Mouse (Mus musculus) right cerebral cortex, adult 2 months (tissue): Measurements from ENCODE around the gene Galk1.
A peak's percentile ranks its signal among the peaks of the same experiment; 100 is the strongest.

Source experiments
- DNase-seq, 2 experiments: peaks; one replicate each; pipeline ENCODE4 v3.0.0; 2021 to 2022; ENCODE audit warnings: low spot score in 2 of 2

The Galk1 gene

DNA sequence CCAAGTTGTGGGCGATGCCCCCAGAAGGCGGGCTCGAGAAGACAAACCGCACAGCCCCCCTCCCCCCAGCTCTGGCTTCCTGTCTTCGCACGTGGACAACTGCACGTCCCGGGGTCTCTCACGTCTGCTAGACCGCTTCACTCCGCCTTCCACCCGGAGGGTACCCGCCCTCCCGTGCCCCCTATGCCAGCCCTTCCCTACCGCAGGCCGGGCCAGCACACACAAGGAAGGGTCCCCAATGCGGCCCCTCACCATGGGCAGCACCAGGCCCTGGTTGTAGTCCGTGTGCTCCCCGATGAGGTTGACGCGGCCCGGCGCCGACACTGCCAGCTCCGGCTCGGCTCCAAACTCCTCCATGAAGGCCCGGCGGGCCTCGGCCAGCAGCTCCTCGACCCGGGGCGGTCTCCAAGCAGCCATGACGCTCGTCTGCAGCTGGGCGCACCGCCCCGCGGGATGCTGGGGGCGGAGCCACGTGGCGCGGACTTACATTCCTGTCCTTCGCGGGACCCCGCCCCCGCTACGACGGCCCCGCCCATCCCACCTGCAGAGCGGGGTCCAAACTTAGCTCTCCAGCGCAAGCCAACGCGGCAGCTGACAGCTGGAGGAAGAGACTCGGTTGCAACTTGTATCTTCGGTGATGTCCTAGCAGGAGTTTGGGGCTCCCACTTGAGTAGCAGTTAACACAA lies at the start of gene Galk1:
Gene Galk1, minus strand, starts transcription at position 458 of the 686 bp plus-strand sequence.
- peak; percentile 77 to 85 for DNase-seq

DNA sequence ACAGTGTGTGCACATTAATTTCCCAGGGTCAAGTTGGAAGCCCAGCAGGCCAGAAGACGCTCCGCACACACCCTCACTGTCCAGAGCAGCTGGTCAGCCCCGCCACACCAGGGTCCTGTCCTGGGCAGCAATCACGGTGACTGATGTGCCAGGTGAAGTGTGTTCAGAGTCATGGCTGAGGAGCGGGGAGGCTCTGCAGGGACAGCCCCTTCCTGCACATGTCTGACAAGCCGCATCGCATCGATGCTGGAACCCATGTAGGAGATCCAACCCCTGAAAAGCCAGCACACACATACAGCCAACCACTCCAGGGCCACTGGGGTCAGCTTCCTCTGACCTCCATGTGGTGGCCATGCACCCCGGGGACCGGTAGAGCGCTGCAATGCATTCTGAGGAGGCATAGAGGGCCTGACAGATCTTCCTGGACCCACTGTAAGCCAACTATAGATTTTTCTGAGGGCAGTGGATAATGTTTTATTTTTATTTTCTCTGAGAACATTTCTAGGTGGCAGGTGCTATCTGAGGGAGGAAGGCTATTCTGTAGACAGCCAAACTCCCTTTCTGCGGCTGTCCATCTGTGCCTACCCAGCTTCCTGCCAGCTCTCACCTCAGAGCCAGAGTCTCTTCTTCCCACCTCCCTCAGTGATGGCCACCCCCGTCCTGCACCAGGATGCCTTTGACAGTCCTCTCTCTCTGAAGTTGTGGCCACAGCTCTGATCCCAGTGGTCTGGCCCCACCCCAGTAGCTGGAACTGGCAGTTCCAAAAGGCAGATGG lies 49.3 kb upstream of the Galk1 start:
- peak; percentile 58 to 65 for DNase-seq

DNA sequence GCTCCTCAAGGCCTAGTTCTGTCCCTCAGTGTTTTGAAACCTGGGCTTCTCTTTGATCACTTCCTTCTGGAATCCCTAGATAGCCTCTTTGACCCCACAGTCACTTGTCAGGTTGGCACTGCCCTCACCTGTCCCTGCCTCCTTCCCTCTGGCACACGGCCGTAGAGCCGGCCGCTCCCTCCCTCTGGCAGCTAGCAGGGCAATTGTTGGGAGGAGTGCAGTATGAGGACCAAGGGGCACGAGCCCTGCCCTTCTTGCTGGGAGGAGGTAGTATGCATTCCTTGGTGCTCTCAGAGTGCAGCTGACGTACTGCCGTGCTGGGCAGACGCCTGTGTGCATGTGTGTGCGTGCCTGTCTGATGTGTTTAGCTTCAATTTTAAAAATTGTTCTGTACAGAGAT lies 48.1 kb upstream of the Galk1 start:
- no peak for DNase-seq

DNA sequence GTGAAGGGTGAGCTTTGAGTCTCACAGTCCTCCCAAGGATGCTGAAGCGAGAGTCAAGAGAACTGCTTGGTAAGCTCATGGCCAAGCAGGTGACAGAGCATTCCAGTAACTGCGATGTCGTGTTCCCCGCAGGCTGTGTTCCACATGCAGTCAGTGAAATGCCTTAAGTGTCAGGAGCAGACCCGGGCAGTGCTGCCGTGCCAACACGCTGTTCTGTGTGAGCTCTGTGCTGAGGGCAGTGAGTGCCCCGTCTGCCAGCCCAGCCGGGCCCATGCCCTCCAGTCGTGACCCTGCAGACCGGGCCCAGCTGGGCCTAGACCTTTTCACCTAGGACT lies 47.1 kb upstream of the Galk1 start:
- DNase-seq = no peak

DNA sequence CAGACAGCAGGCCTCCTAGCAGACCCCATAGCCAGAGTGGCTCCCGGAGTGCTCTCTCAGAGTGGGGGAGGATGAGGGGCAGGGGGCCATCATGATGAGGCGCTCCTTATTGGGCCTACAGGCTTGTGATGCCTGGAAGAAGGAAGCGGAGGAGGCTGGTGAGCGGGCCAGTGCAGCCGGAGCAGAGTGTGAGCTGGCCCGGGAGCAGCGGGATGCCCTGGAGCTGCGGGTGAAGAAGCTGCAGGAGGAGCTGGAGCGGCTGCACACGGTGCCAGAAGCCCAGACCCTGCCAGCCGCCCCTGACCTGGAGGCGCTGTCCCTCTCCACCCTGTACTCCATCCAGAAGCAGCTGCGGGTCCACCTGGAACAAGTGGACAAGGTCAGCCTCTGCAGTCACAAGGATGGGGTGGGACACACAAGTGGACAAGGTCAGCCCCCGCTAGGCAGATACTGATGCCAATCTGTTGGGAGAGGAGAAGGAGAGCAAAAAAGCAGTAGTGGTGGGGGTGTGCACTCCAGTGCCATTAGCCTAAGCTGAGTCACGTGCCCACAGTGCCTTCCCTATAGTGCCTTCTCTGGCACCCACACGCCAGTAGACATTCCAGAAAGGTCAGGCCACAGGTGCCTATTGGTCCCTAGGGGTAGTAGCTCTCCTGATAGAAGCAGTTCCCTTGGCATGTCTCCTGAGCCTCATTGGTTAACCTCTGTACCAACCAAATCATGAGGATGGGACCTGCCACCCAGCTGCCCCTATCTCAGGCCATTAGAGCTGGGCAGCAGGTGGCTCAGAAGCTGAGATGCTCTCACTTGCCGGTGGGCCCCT lies 46.6 kb upstream of the Galk1 start:
- no peak for DNase-seq

DNA sequence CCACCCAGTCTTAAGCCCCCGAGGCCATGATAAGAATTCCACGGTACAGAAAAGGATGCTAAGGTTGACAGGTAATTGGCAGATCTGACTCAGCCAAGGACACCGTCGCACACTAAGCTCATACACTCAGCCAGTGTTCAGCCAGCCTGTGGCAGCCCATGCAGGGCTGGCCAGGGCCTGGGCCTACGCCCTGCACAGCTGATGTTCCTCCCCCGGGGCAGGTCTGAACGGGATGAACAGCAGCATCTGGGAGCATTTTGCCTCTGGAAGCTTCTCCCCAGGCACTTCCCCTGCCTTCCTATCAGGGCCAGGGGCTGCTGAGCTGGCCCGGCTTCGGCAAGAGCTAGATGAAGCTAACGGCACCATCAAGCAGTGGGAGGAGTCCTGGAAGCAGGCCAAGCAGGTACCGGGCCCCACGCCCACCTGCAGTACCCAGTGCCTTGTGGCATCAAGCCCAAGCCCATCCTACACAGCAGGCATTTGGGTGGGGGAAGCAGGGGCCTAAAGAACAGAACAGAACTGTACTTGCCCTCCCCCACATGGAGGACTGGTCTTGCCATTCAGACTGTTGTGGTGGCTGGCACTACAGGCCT lies 45.6 kb upstream of the Galk1 start:
- peak; percentile 70 to 75 for DNase-seq

DNA sequence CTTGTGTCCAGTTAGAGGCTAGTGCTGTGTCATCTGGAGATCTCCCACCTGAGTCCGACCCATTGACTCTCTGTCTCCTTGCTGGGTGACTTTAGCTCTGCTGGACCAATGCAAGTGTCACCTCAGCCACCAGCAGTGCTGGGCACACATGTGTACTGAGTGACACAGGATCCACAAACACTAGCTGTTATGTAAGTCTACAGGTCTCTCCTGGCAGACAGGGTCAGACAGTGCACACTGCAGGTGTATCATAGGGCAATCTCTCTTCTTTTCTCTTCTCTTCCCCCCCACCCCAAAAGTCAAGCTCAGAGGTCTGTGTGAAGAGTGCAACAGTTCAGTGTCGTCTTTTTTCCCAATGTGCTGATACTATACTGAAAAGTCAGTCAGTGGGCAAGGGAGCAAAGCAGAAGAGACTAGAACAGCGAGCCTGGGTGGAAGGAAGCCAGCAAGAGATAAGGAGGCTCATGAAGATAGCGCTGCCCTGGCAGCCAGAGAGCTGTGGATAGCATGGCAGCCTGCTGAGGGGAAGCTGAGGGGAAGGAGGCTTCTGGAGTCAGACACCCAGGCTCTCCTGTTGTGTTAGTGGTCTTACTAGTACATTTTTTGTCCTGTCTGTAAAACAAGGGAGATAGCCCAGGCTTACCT lies 44.8 kb upstream of the Galk1 start:
- no peak for DNase-seq

DNA sequence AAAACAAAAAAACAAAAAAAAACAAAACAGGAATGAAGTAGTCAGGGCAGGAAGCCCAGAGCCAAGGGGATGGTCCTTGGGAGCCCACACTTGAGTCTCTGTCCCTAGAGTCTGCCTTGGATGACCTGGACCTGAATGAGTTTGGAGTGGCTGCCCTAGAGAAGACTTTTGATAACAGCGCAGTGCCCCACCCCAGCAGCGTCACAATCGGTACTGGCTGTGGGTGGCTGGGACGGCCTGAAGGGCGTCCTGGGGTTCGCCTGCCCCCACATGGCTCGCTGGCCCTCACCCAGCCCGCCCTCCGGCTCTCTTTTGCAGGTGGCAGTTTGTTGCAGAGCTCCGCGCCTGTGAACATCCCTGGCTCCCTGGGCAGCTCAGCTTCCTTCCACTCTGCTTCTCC lies 43.4 kb upstream of the Galk1 start:
- DNase-seq = no peak

DNA sequence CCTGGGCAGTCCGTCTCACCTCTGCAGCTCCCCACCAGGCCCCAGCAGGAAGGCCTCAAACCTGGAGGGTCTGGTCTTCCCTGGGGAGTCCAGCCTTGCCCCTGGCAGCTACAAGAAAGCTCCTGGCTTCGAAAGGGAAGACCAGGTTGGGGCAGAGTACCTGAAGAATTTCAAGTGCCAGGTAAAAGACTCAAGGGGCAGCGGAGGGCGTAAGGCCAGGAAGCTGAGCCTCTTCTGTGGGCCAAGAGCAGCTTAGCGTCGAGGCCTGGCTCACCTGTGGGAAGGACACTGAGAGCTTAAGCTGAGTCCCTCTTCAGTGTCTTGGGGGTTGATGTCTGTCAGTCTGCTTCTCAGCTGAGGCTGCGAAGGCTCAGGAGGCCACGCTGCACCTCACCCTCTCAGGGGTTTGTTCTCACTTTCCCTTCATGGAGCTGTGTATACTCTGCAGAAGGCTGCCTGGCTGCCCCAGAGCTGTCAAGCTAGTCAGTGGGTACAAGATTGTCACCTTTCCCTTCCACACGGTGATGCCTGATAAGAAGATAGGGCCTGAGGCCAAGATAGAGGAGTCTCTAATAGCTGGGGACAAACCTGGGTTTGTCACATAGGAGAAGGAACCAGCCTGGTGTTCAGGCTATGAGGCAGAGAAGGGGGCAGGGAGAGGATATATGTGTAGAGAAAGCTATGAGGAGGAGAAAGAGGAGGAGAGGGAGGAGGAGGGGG lies 41.2 kb upstream of the Galk1 start:
- DNase-seq = no peak

DNA sequence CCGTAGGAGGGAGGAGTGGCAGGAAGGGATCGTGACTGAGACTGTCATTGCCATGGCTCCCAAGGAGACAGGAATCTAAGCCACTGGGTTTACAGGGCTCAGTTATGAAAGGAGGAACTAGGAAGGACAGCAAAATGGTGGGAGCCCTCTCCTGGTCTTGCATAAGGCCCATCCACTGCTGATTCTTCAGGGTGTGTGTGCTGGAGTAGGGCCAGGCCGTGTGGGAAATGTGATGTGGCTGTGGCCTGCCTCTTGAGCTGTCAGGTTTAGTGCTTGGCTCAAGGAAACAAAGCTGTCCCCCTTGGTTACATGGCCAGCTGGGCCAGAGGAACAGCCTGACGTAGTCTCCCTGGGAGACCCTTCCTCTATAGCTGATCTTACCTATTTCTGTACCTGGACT lies 37.7 kb upstream of the Galk1 start:
- no peak for DNase-seq

DNA sequence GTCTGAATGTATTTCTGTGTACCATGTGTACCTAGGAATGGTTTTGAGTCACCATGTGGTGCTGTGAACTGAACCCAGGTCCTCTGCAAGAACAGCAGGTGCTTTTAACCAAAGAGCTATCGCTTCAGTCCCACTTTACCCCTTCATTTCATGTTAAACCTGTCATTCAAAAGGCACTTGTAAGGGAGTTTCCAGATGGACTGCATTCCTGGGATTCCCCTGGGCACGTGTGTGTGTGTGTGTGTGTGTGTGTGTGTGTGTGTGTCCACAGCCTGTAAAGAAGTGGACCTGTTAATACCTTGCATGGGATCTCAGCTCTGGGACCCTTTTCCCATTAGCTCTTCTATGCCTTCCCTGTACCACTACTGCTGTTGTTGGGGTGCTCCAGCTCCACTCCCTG lies 37.1 kb upstream of the Galk1 start:
- no peak for DNase-seq

DNA sequence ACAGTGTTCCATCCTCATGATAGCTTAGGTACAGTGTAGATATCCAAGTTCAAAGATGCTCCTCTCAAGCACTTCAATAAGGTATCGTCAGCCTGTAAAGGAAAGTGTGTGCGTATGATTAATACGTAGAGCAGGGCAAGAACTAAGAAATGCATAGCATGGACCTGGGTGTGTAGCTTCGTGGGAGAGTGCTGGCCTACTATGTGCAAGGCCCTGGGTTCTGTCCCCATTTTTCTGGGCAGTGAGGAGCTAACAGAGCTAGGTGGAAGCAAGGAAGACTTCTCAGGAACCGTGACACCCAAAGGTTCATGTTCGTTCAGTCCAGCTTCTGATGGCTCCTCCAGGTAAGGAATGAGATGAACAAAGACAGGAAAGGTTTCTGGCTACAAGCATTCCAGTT lies 32.7 kb upstream of the Galk1 start:
- DNase-seq = no peak

DNA sequence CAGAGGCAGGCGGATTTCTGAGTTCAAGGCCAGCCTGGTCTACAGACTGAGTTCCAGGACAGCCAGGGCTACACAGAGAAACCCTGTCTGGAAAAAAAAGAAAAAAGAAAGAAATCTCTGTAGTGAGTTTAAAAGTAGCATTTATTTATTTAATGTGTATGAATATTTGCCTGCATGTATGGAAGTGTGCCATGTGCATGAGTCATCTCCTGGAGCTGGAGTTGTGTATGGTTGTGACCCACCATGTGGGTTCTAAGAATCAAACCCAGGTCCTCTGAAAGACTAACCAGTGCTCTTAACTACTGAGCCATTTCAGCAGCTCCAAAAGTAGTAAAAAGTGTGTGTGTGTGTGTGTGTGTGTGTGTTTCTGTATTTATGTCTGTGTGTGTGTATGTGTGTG lies 30.8 kb upstream of the Galk1 start:
- no peak for DNase-seq

DNA sequence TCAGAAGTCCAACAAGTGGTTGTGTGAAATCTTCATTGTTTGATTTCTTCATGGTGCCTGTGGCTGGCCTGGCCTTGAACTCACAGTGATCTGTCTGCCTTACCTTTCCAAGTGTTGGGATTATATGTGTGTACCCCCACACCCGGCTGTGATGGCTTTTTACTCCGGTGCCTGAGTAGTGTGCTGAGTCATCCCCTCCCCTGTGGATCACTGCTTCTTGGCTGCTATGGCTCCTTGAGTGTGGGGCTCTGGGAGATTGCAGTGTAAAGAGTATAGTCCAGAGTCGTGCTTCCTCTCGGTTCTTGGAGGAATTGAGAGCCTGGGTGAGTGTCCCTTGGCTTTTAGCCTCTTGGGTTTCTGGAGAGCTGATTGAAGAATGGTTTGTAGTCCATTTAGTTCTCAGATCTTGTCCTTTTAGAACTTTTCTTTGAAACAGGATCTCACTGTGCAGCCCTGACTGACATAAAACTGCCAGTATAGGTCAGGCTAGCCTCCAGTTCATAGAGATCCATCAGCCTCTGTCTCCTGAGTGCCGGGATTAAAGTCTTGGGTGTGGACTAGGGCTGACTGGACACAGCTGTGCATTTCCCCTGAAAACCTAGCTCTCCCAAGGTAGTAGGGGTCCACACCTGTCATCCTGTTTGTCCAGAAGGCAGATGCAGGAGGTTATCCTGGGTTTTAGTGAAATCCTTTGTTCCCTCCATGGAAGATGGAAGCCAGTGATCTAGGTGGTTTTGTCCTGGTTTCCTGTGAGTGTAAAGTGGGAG lies 30.0 kb upstream of the Galk1 start:
- no peak for DNase-seq

DNA sequence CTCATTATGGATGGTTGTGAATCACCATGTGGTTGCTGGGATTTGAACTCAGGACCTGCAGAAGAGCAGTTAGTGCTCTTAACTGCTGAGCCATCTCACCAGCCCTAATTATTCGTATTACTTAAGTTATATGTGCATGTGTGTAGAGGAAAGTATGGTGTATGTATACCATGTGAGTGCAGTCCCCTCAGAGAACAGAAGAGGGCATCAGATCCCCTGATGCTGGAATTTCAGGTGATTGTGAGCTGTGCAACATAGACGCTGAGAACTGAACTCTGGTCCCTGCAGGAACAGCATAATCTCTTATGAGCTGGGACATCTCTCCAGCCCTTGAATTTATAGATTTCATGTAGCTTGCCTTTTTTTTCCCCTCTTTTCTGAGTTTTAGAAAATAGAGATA lies 29.3 kb upstream of the Galk1 start:
- DNase-seq = no peak

DNA sequence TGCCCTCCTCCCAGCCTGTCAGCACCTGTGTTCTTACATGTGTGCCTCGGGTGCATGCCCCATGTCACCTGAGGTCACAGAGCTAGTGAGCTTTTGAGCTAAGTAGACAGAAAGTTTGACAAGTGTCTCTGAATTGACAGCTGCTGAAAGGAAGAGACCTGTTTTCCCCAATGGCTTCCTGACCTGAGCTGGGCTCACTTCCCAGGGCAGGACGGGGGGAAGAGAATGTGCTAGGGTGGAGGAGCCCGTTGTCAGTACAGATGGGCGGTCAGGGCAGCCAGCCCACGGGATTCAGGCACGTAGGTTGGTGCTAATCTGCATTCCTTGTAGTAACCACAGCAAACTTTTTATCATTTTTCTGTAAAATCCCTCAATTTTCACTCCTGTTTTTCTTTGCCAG lies 28.1 kb upstream of the Galk1 start:
- no peak for DNase-seq

DNA sequence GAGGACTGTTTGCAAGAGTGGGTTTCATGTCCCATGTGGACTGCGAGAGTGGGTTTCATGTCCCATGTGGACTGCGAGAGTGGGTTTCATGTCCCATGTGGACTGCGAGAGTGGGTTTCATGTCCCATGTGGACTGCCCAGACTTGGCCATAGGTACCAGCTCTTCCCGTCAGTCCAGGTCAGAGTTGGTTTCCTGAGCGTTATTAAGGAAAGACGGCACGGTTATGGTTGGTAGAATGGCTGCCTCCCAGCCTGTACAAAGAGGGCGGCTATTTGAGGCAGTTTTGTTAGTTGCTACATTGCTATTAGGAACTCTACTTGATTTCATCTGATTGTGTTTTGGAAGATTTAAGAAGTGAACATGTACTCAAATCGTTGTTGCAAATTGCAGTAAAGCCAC lies 25.3 kb upstream of the Galk1 start:
- DNase-seq = no peak

DNA sequence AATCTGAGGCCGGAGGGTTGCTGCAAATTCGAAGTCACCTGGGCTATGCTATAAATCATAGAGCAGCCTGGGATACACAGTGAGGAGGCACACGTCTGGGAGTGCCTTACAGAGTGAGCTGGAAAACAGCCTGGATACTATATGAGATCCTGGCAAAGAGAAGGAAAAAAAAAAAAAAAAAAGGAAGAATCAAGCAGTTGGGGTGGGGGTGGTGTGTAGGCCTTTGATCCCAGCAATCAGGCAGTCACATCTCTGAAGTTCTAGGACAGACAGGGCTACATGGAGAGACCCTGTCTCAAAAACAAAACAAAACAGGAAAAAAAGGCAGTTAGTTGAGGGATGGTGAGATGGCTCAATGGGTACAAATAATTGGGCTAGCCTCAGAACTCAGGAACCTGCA lies 24.2 kb upstream of the Galk1 start:
- no peak for DNase-seq

DNA sequence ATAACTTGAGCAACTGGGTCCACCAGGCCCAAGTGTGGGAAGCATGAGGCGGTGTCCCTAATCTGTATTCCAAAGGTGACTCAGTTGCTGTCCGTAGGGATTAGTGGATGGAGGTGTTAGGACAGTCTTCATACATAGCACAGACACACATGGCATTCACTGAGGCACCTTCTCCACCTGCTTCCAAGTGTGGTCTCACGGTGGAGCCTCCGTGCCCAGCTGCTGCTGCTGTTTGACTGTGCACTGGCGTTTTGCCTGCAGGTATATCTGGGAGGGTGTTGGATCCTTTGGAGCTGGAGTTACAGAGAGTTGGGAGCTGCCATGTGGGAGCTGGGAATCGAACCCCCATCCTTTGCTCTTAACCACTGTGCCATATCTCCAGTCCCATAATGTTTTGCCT lies 22.1 kb upstream of the Galk1 start:
- DNase-seq = no peak
